Mouse (Mus musculus) cerebellum, adult (tissue): ENCODE measurements around the gene Grk2.
"Not testable (repeated sequence)": the region's sequence is repeated elsewhere in the genome, so short reads cannot be mapped to it uniquely, and the experiment has no call there.

Experiments used
- ATAC-seq: cut with Nextera tagmentation; 2 replicates; pipeline ENCODE4 v1.9.2; 2017; ENCODE audit warnings: mild to moderate bottlenecking, moderate library complexity, mixed read lengths; ENCODE audit not compliant: insufficient number of reproducible peaks, low FRiP score, low TSS enrichment

Gene Grk2

GRCm38 (mm10) chr19:4279487-4279886 is 26.5 kb downstream of the Grk2 start:
- no peak for ATAC-seq

- no peak for ATAC-seq
Observed at GRCm38 (mm10) chr19:4270972-4271371, 35.0 kb downstream of the Grk2 start.

GRCm38 (mm10) chr19:4270187-4270586 is 35.8 kb downstream of the Grk2 start:
- ATAC-seq, result no peak

GRCm38 (mm10) chr19:4268566-4269361 is 37.3 kb downstream of the Grk2 start, which contains the start of gene Ssh3:
Gene Ssh3 (minus strand): TSS chr19:4269180.
- peak; percentile 78 for ATAC-seq

GRCm38 (mm10) chr19:4265956-4266355 is 40.1 kb downstream of the Grk2 start:
- no peak for ATAC-seq

- no peak for ATAC-seq
Observed at GRCm38 (mm10) chr19:4264171-4264780, 41.7 kb downstream of the Grk2 start.

GRCm38 (mm10) chr19:4263702-4264101 is 42.3 kb downstream of the Grk2 start:
- no peak for ATAC-seq

- ATAC-seq, result no peak
Observed at GRCm38 (mm10) chr19:4262756-4263155, 43.3 kb downstream of the Grk2 start.

- ATAC-seq, result no peak
Observed at GRCm38 (mm10) chr19:4261038-4261698, 44.9 kb downstream of the Grk2 start.

GRCm38 (mm10) chr19:4257897-4258252 is 48.1 kb downstream of the Grk2 start:
- ATAC-seq, result no peak

- peak; percentile 91 for ATAC-seq
Observed at GRCm38 (mm10) chr19:4257216-4257896, 48.7 kb downstream of the Grk2 start.

- ATAC-seq, result no peak
Observed at GRCm38 (mm10) chr19:4255583-4256162, 50.3 kb downstream of the Grk2 start.

- no peak for ATAC-seq
Observed at GRCm38 (mm10) chr19:4254230-4254629, 51.8 kb downstream of the Grk2 start.

- ATAC-seq, result not testable (repeated sequence)
Observed at GRCm38 (mm10) chr19:4248683-4249082, 57.3 kb downstream of the Grk2 start.

- ATAC-seq, result no peak
Observed at GRCm38 (mm10) chr19:4247010-4247409, 59.0 kb downstream of the Grk2 start.

GRCm38 (mm10) chr19:4244775-4245174 is 61.2 kb downstream of the Grk2 start:
- no peak for ATAC-seq

- ATAC-seq, result no peak
Observed at GRCm38 (mm10) chr19:4242416-4242815, 63.6 kb downstream of the Grk2 start.

GRCm38 (mm10) chr19:4240247-4240668 is 65.8 kb downstream of the Grk2 start:
- no peak for ATAC-seq
